Mouse (Mus musculus) neural tube, embryonic 12.5 days (tissue): Measurements from ENCODE around the gene Ptpn18. TPM values are rescaled to one million over a fixed set of nuclear protein-coding genes. Genes with fewer than 3 reads are reported as not detected.

Source experiments
- microRNA-seq: library from miRNA; unstranded; fragments of <30 nt; microRNA quantifications from one replicate; pipeline ENCODE4, GENCODE M21; 2017
- polyA plus RNA-seq: library from polyadenylated mRNA; unstranded; fragments of >200 nt; fragmentation: Nextera tagmentation; extraction: Ambion mirVana; gene quantifications from 2 replicates; pipeline ENCODE4 v1.2.1, GENCODE M21; 2016

The Ptpn18 gene
- polyA plus RNA-seq, 1 experiment from 2014 or later: 7.7 TPM

Small RNAs within 50 kb of the gene (microRNA-seq; reads per million reads assigned to microRNA genes)
- 4.8 reads per million, percentile 14 among the genes with 10 or more reads in this experiment for gene Mir5103

Other genes with a start within 250 kb of the Ptpn18 start
- 64.1 and 64.5 TPM in 2 replicates for gene Ccdc115, start 20.1 kb upstream of the Ptpn18 start, polyA plus RNA-seq
- 77.3 and 80.3 TPM in 2 replicates for gene Imp4, start 19.9 kb upstream of the Ptpn18 start, polyA plus RNA-seq
- not detected in 2 replicates for gene Prss39, start 38.6 kb downstream of the Ptpn18 start, polyA plus RNA-seq
- not detected in 2 replicates for gene Cfc1, start 75.9 kb downstream of the Ptpn18 start, polyA plus RNA-seq
- gene Prss40, start 101.2 kb downstream of the Ptpn18 start, polyA plus RNA-seq: not detected in 2 replicates
- 11.9 and 13.1 TPM in 2 replicates for gene Amer3, start 119.9 kb downstream of the Ptpn18 start, polyA plus RNA-seq